Mouse (Mus musculus) stomach, postnatal 0 days (tissue): Measurements from ENCODE around the gene Rbms1. TPM values are rescaled to one million over a fixed set of nuclear protein-coding genes. Genes with fewer than 3 reads are reported as not detected.

Experiments
- ATAC-seq: fragments of 200-750 bp; cut with Nextera tagmentation; 2 replicates; pipeline ENCODE4 v1.8.0; 2017; ENCODE audit not compliant: low FRiP score, low TSS enrichment
- DNase-seq: peaks from one replicate; pipeline ENCODE4 v3.0.0-alpha.2; 2016; ENCODE audit warnings: low spot score
- H3K27ac ChIP-seq: fragments of 300-500 bp; sonication (generic); replicated peaks from 2 replicates; pipeline ENCODE4 v1.5.1; 2014; ENCODE audit warnings: mild to moderate bottlenecking, control low read depth
- H3K27me3 ChIP-seq: fragments of 300-500 bp; sonication (generic); 2 replicates; pipeline ENCODE4 v1.6.1; 2014; ENCODE audit warnings: low read length; ENCODE audit not compliant: control insufficient read depth, insufficient read depth
- H3K36me3 ChIP-seq: fragments of 300-500 bp; sonication (generic); 2 replicates; pipeline ENCODE4 v1.6.1; 2014; ENCODE audit warnings: low read length, mixed read lengths; ENCODE audit not compliant: control insufficient read depth, insufficient read depth
- H3K4me1 ChIP-seq: fragments of 300-500 bp; sonication (generic); replicated peaks from 2 replicates; pipeline ENCODE4 v1.6.1; 2014; ENCODE audit warnings: antibody characterized with exemption; ENCODE audit not compliant: control insufficient read depth, insufficient read depth
- H3K4me2 ChIP-seq: fragments of 300-500 bp; sonication (generic); replicated peaks from 2 replicates; pipeline ENCODE4 v1.6.1; 2014; ENCODE audit warnings: low read depth, mild to moderate bottlenecking, control low read depth, moderate library complexity
- H3K4me3 ChIP-seq: fragments of 300-500 bp; sonication (generic); 2 replicates; pipeline ENCODE4 v1.5.1; 2014; ENCODE audit warnings: low read depth, low read length, control low read depth
- H3K9ac ChIP-seq: fragments of 300-500 bp; sonication (generic); 2 replicates; pipeline ENCODE4 v1.6.1; 2014; ENCODE audit warnings: mild to moderate bottlenecking, low read length, control low read depth, mixed read lengths
- H3K9me3 ChIP-seq: fragments of 300-500 bp; sonication (generic); 2 replicates; pipeline ENCODE4 v1.6.1; 2016; ENCODE audit warnings: low read length; ENCODE audit not compliant: control insufficient read depth
- CTCF ChIP-seq: IDR thresholded peaks from 2 replicates; pipeline ENCODE4 v1.5.1; 2016; ENCODE audit warnings: antibody characterized with exemption, low read depth, mild to moderate bottlenecking, moderate library complexity
- EP300 ChIP-seq: optimal IDR thresholded peaks from 2 replicates; pipeline ENCODE3; 2016; ENCODE audit warnings: antibody characterized with exemption
- WGBS: fragments of 180-500 bp; shearing (Covaris S2); extraction: QIAGEN DNeasy Blood & Tissue Kit; methylation state at CpG from one replicate; pipeline ENCODE4 v1.1.7; 2014; 5-methylcytosine and 5-hydroxymethylcytosine counted together
- polyA plus RNA-seq: library from polyadenylated mRNA; unstranded; fragments of >200 nt; fragmentation: Nextera tagmentation; extraction: Ambion mirVana; gene quantifications from 2 replicates; pipeline ENCODE4 v1.2.1, GENCODE M21; 2015

Gene Rbms1
- polyA plus RNA-seq, 1 experiment from 2014 or later, result 81.1 TPM

GRCm38 (mm10) chr2:60773592-60773991 is 189.4 kb downstream of the Rbms1 start:
- Histone ChIP-seq H3K9ac (no peak overlapping the region), H3K9me3 (no peaks in the 10 kb centered on the region), H3K4me3 (no peak overlapping the region), H3K4me1 (peaks cover 3% of the 10 kb centered on the region; the same call in 1 of the 2 replicates), H3K36me3 (peaks cover 25% of the 10 kb centered on the region), H3K27me3 (no peaks in the 10 kb centered on the region), H3K4me2 (no peak overlapping the region), H3K27ac (no peak overlapping the region)
- DNase-seq (no peak), ATAC-seq (no peak)
- 71% methylated on average over 5 of the region's 5 CpGs for WGBS
- TF ChIP-seq CTCF (no peak), EP300 (no peak)

DNA sequence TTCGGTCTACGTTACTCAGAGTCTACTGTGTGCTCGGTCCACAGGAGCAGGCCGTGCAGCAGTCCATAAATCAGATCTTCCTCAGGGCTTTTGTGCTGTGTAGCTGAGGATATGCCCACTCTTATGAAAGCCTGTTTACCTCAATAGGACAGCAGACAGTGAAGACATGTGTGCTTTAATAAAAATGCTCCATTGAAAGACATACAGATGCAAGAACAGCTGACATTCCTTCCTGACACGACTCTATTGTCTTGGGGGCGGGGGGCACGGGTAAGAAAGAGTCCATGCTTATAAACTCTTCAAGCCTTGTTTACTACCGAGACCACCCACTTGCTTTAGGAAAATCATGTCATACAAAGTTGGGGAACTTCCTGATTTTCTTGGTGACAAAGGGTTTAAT is 196.6 kb downstream of the Rbms1 start:
- H3K4me2 ChIP-seq, result no peak overlapping the region
- DNase-seq, result no peak
- TF ChIP-seq EP300 (no peak), CTCF (no peak)
- H3K9me3 ChIP-seq, result no peaks in the 10 kb centered on the region
- no peak overlapping the region for H3K9ac ChIP-seq
- 53% methylated on average over 8 of the region's 8 CpGs for WGBS
- H3K36me3 ChIP-seq, result peaks cover 22% of the 10 kb centered on the region
- no peaks in the 10 kb centered on the region for H3K27me3 ChIP-seq
- no peak overlapping the region for H3K27ac ChIP-seq
- H3K4me3 ChIP-seq, result no peak overlapping the region
- ATAC-seq, result no peak
- no peaks in the 10 kb centered on the region for H3K4me1 ChIP-seq

DNA sequence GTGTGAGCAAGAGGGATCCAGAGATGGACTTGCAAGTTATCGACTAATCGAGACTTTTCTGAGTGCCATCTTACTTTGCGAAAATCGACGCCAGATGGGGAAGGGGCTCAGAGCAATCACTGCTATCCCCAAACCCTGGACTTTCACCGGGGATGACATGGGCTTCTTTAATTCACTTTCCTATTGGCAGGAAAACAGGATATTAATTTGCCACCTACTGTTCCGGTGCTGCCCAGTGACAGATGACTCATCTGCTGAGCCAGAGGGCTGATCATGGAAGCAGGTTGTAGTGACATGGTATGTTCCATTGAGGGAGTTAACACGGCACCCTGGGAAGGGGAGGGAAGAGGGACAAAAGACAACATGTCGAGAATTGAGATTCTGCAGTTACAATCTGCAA is 206.8 kb downstream of the Rbms1 start:
- H3K27me3 ChIP-seq, result no peaks in the 10 kb centered on the region
- H3K9me3 ChIP-seq, result no peaks in the 10 kb centered on the region
- 84% methylated on average over 9 of the region's 9 CpGs for WGBS
- no peak for ATAC-seq
- DNase-seq, result no peak
- no peak overlapping the region for H3K9ac ChIP-seq
- H3K4me3 ChIP-seq, result no peak overlapping the region
- no peak overlapping the region for H3K4me2 ChIP-seq
- H3K36me3 ChIP-seq, result peaks cover 14% of the 10 kb centered on the region
- no peaks in the 10 kb centered on the region for H3K4me1 ChIP-seq
- TF ChIP-seq EP300 (no peak), CTCF (no peak)
- H3K27ac ChIP-seq, result no peak overlapping the region

DNA sequence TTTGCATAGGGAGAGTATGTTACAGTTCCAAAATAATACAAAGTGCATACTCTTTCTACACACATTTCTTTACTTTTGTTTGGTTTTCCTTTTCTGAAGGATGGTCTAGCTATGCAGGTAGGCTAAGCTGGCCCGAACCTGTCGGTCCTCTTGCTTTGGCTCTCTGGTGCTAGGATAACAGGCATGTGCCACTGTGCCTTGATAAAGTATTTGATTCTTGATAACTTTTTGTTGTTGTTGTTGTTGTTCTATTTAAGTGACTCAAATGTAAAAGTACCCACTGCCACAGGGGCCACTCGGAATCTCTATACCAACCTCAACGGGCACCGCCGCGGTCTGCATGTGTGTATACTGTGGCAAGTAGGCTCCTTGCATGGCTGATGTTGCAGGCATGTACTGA is 207.9 kb downstream of the Rbms1 start:
- Histone ChIP-seq H3K4me3 (no peak overlapping the region), H3K27me3 (no peaks in the 10 kb centered on the region), H3K9ac (no peak overlapping the region), H3K4me2 (no peak overlapping the region), H3K27ac (no peak overlapping the region), H3K36me3 (peaks cover 14% of the 10 kb centered on the region), H3K4me1 (no peaks in the 10 kb centered on the region), H3K9me3 (no peaks in the 10 kb centered on the region)
- ATAC-seq (no peak), DNase-seq (no peak)
- no peak for TF ChIP-seq EP300
- TF ChIP-seq CTCF, result no peak
- 92% methylated on average over 7 of the region's 7 CpGs for WGBS

- no peak for DNase-seq
- ATAC-seq, result no peak
Measured at GRCm38 (mm10) chr2:60751274-60751673, 211.7 kb downstream of the Rbms1 start.

DNA sequence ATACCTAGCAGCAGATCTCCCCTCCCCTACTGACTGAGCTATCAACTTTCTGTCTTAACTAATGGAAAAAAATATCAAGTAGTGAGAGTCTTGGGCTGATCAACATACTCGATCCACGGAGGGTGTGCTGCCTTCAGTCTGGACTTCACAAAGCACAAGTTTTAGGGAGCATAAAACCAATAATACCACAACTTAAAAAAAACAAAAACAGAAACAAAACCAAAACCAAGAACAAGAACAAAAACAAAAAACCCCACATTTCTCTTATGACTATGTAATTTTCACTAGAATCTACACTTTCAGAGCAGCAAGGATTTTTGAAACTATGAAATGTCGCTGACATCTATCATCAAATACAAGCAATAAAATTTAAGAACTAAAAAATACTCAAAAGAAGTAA is 212.4 kb downstream of the Rbms1 start:
- Histone ChIP-seq H3K27me3 (no peaks in the 10 kb centered on the region), H3K4me1 (no peaks in the 10 kb centered on the region), H3K27ac (no peak overlapping the region), H3K4me2 (no peak overlapping the region), H3K9ac (no peak overlapping the region), H3K4me3 (no peak overlapping the region), H3K36me3 (peaks cover 4% of the 10 kb centered on the region; the same call in 1 of the 2 replicates), H3K9me3 (no peaks in the 10 kb centered on the region)
- ATAC-seq (no peak), DNase-seq (no peak)
- no peak for TF ChIP-seq EP300
- no peak for TF ChIP-seq CTCF
- whole genome bisulfite sequencing, result 90% methylated on average over 3 of the region's 3 CpGs

More at GRCm38 (mm10) chr2:60751274-60751673, 211.7 kb downstream of the Rbms1 start:
- no peaks in the 10 kb centered on the region for H3K9me3 ChIP-seq
- H3K27me3 ChIP-seq, result no peaks in the 10 kb centered on the region
- 93% methylated on average over 9 of the region's 9 CpGs for WGBS
- no peak overlapping the region for H3K4me3 ChIP-seq
- no peak overlapping the region for H3K27ac ChIP-seq
- TF ChIP-seq EP300, result no peak
- no peak for TF ChIP-seq CTCF
- peaks cover 7% of the 10 kb centered on the region for H3K36me3 ChIP-seq
- no peak overlapping the region for H3K4me2 ChIP-seq
- H3K4me1 ChIP-seq, result no peaks in the 10 kb centered on the region
- no peak overlapping the region for H3K9ac ChIP-seq
